Mouse (Mus musculus) B cell, adult 2 months (primary cell): ENCODE measurements around the gene Rbm20.

Source experiments
- DNase-seq, 2 experiments: peaks; one replicate each; pipeline ENCODE4 v3.0.0; 2022

Gene Rbm20

DNA sequence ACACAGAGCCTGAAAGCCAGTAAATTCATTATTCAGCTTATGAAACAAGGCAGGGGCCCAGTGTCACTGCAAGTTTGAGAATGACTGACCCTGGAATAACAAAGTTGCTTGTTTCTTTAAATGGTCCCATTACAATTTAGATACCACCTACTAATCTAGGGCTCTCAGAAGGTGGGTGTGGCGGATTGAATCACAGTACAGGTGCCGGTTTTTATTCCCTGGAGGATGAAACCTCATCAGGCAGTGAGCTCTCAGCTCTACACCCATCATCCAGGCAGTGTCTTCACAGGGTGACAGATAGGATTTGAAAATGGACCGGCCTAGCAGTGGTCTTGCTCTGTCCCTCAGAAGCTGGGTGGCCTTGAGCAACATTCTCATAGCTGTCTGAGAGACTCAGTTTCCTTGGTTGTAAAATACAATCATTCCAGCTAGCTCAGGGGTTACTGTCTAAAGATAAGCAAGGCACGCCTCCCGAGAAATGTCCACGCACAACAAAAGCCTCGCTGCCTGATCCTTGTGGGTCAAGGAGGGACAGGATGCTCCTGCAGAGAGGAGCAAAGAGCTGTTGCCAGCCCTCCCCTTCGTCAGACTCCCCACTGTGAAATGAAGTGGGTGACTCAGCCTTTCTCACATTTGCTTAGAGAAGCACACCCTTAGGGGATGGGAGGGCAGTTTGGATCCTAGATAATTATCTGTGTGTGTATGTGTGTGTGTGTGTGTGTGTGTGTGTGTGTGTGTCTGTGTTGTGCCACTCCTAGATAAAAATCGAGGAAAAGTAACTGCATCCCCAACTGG is 2.8 kb upstream of the Rbm20 start:
- no peak for DNase-seq

DNA sequence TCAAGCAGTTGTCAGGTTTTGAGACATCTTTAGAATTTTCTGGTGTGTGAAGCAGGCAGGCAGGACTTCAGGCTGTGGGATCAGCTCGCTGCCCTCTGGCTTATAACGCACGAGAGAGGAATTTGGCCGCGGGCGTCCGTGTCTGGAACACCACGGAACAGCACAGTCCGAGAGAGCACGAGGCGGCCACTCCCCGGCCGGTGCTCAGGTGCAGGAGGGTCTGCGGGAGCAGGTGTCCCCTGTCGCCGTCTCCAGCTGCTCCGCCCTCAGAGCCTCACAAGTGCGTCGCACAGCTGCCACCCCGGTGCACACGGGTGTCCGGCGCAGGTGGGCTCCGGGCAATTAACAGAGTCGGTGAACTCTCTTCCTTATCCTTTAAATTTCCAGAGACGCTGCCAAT is 878 bp upstream of the Rbm20 start:
- peak in 1 of 2 experiments; percentile 6 for DNase-seq

DNA sequence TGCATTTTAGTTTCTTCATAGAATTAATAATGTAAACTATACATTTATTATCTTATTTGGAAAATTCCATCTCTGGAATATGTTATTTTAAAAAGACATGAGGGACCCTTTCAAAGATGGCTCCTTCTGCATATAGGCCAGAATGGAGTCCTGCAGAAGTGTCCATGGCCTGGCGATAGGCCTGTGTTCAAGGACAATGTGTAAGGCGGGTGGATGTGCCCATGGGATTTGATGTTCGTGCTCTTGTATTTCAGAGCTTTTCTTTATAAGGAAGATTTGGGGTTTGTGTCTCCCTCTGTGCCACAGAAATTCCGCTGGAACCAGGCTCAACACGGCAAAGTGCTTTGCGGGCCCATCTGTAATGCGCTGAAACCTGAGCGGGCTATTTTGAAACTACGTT is 2.1 kb downstream of the Rbm20 start:
- DNase-seq, result no peak

DNA sequence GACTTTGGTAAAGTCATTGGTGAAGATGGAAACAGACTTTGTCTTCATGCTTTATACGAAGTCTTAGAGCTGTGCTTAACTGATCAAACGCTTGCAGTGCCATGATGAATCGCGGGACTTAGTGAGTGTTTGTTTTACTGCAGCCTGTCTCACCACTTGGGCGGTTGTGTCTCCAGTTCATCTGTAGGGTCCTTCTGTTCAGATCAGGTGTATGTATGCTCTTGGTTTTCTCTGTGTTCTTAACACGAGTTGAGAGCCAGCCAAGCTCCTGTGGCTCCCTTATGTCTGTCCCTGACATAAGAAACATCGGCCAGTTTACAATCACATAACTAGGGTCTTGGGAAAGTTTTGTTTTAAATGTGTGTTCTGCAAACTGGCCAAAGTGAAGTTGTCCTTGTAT is 2.9 kb downstream of the Rbm20 start:
- no peak for DNase-seq

DNA sequence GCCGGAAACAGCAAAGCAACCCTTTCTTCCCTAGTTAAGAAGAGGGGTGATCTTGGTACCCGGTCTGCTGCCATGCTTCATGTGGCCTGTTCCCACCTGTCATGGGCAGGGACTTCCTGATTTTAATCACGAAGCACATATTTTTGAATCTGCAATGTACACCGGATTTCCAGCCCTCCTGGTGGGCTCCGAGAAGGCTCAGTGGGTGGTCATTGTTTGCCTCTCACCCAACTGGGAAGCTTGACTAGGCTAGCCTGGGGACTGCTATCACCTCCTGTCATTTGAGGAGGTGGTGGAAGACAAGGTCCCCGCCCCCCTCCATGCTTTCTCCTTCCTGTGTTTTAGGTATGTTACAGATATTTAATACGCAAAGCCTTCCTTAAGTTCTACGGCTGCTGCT is 5.3 kb downstream of the Rbm20 start:
- DNase-seq, result no peak

DNA sequence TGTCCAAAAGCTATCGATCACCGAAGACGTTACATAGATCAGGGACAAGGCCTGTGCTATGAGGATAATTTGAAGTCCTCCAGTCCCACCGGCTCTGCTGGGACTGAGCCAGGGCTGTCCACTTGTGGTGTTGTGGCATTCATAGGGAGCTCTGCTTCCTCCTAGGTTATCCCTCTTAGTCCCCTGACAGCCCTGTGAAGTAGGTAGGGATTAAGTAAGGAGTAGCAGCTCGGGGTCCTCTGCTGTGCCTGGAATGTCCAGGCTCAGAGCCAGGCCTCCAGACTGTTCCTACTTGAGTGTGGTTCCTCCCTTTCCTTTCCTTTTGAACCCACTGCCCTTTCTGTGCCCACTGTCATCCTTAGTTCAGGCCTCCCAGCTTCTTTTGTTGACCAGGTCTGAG is 10.5 kb downstream of the Rbm20 start:
- DNase-seq, result no peak

DNA sequence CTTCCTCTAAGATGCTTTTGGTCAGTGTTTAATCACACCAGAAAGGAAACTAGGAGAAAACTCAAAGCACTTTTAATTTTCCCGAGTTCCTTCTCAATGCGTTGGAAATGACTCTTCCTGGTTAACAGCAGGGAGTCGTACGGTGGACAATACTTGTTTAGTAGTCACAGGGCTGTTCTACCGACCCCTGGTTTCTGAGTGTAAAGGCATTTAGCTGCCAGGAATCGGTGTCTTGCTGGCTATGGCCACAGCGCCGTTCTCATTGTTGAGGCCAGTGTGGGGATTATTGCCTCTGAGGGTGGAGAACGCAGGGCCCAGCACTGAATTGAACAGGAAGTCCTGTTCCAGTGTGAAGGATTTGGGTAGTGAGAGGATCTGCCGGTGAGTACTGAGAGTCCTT is 13.7 kb downstream of the Rbm20 start:
- DNase-seq, result no peak

DNA sequence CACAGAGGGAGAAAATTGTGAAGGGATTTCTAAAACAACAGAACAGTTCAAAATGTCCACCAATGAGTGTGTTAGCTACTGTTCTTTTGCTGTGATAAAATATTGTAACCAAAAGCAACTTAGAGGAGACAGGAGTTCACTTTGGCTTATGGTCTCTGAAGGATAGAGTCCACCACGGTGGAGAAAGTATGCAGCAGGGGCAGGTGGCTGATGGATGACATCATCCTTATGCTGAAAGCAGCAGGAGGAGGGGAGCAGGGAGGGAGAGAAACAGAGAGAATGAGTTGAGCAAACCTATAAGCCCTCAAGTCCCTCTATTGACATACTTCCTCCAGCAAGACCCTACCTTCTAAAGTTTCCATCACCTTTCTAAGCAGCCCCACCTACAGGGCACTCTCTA is 16.9 kb downstream of the Rbm20 start:
- DNase-seq, result no peak

DNA sequence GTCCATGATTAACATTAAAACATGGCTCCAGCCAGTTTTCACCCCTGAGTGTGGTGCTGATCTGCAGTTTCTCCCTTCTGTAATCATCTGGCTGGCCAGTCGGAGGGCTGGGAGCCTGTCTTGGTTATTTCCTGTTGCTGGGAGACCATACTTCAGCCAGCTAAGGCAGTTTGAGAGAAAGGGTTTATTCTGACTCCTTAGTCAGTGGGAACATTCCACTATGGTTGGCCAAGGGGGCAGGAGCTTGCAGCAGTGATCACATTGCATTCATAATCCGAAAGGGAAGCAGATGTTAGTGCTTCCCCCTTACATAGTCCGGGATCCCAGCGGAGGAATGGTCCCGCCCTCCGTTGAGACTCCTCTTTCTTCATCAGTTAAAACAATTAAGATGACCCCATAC is 19.0 kb downstream of the Rbm20 start:
- no peak for DNase-seq

DNA sequence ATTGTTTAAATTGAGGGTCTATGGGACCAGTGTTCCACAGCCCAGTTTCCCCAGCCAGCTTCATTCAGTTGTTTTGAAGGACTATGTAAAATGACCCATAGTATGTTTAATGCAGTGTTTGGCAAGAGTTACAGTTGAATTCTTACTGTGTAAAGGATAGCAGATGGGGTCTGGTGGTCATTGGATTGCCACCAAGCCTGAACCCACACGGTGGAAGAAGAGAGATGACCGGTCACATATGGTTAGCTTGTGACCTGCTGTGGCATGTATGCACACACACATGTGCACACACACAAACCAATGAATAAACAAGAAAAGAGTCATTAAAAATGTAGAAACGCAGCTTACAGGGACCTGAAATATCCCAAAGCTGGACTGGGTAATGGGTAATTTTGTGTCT is 19.5 kb downstream of the Rbm20 start:
- DNase-seq, result no peak

DNA sequence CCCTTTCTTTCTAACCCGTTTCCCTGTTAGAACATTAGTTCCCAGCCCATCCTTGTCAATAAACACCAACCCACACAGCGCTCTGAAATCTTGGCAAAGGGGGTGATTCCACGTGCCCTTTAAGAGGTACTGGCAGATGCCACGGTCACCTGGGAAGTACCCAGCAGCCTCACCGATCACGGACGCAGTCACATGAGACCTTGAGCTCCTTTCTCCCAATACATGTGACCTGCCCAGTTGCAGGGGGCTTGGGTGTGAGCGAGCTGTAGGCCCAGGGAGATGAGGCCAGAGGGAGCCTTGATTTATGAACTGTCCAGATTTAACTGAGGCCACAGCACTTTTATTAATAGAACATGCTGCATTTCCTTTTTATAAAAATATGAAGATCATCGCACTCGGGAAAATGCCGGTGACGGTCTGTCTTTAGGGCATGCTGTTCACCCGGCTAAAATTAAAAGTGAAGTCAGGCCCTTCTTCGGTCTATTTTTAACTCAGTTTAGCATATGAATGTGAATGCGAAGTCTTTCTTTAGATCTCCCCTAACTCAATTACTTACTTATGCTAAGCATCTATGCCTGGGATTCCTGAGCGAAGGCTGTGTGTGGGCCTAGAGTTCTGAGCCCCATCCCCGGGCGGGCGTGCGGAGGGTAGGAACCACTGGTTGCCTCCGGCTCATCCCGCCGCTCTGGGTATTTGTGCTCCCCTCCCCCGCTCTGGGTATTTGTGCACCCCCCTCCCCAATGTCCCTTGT is 20.4 kb downstream of the Rbm20 start:
- no peak for DNase-seq

DNA sequence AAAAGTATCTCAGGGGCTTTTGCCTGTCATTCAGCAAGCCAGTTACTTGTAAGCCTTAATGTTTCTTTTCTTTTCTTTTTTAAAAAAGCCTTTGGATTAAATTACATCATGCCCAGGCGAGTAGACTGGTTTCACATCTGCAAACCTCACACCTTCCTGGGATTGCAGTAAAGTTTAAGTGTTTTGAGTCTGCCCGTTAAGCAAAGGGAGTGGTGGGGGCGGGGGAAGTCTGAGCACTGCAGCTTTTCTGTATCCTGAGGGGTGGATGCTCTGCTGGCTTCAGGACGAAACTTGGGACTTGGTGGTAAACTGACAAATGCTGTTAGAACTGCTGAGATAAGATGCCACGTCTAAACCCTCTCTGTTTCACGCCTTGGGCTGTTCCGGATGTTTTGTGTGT is 22.6 kb downstream of the Rbm20 start:
- no peak for DNase-seq

DNA sequence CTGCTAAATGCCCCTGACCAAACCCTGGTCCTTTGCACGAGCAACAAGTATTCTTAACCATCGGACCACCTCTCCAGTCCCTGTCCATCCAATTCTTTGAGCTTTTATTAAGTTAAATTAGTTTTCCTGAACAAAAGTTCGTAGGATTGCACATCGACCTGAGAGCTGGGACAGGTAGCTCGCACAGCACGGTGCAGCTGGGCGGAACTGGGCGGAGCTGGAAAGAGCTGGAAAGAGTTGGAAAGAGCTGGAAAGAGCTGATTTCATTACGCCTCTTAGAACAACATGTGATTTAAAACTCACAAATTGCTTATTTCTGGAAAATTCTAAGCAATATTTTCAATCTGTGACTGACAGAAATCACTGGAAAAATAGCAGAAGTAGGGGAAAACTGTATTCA is 24.3 kb downstream of the Rbm20 start:
- no peak for DNase-seq

DNA sequence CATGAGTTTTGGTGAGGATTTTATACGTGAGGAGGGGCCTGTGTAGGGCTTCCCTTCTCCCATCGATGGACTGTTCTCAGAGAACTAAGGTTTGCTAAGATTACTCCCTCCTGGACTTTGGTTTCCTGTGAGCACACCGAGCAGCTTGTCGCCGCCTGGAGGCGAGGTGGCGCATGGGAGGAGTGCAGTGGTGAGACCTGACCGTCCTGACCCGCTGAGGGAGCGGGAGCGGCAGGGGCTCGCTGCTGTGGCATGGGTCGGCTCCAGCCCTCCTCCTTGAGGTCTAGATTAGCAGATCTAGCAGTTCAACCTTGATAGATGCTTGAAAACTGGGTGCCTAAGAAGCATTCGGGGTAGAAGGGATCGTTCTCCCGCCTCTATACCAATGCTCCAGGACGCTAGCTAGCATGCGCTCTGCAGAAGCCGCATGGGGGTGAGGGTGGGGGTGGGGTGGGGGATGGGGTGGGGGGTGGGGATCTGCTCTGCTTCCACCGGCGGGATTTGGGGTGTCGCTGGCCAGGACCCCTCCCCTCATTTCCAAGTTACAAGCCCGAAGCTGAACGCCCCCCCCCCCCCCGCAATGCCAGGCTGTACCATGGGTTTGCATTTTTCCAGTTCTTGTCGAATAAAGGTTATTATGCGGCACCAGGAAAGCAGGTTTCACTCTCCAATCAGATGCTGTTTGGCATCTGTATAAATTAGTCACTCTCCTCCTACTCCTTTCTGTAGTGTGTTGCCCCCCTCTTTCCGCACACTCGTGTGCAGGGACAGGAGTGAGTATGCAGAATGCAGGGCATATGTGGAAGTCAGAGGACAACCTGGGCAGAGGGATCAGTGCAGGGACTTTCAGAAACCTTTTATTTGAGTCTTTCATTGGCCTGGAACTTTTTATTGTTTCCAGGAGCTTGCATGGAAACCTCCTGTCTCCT is 28.1 kb downstream of the Rbm20 start:
- DNase-seq, result peak; percentile 32 to 33

DNA sequence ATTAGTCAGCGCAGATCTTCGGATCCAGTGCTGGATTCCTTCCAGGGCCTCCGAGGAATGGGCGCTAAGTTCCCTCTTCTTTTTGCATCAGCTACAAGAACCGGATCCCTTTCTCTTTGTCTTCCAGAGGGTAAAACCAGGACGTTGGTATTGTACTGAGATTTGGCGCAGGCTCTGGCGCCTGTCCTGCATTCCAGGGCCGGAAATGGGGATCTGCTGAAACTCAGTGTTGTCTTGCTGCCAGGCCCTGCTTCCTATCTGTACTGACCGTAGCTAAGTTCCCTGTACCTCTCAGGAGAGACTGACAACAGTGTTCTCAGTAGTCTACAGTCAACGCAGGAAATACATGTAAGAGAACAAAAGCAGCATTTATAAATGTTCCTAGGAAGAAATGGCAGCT is 31.3 kb downstream of the Rbm20 start:
- DNase-seq, result no peak

DNA sequence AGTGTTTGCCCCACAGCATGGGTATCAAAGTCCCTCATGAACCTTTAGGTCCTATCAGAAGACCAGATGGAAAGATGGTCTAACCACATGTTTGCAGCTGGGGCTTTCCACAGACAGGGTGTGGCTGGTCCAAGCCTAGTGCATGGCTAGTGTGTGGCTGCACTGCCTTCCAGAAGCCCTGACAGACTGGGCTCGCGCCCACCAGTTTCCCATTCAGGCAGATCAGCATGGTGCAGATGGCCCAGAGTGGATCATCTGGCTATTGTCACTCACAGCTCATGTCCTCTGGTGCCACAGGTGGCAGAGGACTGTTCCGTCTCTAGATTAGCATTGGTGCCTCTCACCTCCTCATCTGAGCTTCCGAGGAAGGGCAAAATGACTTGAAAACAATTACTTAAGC is 33.8 kb downstream of the Rbm20 start:
- no peak for DNase-seq

DNA sequence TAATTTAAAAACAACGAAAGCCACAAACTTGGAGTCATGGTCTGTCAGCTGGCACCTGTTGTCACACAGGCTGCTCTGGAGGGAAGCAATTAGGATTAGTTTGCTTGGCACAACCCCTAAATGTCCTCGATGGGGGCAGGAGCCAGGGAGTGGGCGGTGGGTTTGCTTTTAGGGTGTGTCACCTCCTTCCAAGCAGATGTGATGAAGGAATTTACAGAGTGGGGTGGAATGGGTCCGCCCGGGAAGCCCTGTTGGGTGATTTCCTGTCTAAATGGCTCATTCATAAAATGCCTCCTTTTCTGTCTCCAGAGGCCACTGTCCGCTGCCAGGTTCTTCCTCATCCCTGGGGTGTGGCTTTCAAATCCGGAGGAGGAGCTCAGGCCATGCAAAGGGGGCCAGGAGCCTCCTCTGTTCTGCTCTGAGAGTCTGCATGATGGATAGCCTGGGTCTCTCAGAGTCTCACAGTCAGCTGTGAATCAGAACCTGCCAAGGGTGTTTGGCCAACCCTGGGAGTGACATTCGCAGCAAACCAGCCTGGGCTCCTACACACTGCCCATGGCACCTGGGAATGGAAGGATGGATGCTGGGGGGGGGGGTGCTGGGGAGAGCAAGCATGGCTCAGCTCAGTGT is 34.3 kb downstream of the Rbm20 start:
- DNase-seq, result no peak

DNA sequence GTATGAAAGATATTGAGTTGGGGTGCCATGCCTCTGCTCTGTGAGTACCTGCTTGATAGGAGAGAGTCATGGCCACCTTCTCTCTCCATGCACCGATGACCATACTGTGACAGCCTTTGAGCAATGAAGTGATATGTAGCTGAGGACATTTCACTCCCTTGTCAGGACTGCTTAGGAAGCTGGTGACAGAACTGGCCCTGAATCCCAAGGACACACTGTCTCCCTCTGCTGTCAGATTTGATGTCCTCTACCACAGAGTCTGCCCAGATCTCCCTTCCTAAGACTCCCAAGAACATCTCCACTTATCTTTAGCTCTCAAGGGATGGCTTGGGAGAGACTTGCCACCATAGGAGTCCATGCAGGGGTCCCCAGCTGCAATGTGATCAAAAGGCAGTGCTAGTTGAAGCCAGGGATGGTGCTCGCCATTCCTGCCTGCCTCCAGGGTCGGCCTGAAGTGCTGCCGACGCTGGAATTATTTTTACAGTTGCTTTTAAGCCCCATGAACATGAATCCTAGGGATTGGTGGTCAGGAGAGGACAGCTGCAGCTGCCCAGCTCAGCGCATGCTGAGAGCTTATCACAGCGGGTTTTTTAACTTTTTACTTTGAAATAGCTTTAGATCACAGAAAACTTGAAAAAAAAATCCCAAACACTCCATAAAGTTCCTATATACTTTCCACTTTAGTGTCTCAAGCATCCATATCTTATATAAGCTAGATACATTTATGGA is 35.4 kb downstream of the Rbm20 start:
- DNase-seq, result no peak

DNA sequence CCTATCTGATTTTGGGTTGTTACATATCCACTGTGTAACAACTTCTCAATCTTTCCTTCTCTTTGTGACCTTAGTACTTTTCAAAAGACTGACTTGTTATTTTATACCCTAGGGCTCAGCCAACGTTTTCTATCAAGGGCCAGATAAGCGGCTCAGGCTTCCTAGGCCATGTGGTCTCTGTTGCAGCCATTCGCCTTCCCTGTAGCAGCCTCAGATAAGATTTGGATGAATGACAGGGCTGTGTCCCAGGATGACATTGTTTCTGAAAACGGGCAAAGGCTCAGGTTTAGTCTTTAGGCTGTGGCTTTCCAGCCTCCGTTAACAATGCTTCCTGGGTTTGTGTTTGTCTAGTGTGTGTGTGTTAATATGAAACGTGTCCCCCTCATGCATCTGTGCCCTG is 36.3 kb downstream of the Rbm20 start:
- DNase-seq, result no peak

DNA sequence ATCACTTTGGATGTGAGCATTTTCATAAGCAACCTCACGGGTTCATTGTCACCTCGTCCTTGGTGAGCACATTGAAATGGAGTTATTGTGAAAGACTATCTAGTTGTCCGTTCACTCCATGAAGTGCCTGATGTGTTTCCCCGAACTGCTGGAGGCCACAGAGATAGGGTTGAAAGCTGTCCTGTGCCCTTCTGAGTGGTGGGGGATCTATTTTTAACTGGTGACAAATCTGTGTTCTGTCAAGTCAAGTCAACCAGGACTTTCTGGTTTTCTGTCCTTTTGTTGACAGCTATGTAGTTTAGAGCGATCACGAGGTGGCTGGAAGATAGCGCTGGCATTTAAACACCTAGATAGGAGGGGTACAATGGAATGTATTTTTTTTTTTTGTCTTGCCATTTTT is 39.4 kb downstream of the Rbm20 start:
- DNase-seq, result no peak

DNA sequence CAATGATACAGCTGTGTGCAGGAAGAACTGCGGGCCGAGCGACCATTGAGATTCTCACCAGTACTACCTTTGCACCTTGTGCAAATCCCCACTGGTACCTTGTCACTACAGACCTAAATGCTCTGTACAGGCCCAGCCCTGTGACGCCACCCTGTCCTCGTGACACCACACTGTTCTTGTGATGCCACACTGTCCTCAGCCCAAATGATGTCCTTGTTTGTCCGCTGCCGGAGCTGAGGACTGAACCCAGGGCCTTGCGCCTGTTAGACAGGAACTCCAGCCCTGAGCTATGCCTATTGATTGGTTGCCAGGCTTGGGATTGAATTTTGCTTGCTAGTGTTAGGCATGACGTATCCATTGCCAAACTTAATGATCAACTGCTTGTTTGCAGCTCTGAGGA is 40.3 kb downstream of the Rbm20 start:
- no peak for DNase-seq

DNA sequence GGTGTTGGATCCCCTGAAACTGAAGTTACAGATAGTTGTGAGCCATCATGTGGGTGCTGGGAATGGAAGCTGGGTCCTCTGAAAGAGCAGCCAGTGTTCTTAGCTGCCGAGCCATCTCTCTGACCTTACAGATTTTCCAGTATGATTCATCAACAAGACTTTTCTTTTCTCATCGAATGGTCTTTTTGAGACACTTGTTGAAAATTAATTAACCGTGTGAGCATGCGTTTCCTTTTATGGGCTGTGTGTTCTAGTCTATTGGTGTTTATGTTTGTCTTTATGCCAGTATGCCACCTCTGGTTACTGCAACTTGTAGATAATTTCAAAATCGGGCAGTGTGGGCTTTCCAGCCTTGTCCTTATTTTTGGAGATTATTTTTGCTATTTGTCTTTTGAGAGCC is 45.1 kb downstream of the Rbm20 start:
- DNase-seq, result no peak
